Comparison of ENCODE assay signal across 15 mouse cellular contexts in the genomic region with DNA sequence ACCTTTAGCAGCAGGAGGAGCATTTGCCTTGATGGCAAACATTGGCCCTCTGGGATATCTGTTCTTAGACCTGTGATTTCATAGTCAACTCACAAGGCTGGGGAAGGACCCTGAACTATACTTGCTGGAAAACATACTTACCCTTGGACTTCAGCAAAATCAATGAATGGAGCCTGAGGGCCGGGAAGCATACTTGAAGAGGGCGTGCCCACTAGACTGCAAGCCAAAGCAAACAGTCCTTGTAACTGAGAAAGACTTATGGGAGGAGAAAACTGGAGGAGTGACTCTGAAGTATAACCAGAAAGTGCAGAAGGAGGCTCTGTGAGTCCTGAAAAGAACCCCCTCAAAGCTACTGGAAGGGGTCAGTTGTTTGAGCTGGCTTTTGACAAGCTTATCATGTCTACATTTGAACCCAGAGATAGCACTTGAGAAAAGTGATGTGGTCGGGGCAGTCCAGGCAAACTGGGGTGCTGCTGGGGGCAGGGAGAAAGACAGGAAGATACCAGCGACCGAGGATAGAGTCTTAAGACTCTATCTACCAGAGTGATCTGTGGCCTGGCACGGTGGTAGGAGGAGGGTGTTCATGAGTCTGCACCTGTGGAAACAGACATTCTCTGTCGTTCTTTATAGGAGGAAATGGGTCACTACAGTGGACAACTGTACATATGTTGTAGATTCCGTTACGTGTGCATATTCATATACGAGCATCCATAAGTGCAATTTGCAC. TPM values are rescaled to one million over a fixed set of nuclear protein-coding genes. Genes with fewer than 3 reads are reported as not detected.
DNase-seq lines count a peak whose midpoint lies in the region; ATAC-seq lines count a peak whose summit lies in the region.
"Had no signal": no experiment of that assay in that cellular context is flagged by ENCODE, and none has a peak within 500 bp of the region (broad histone marks: within the 10 kb centered on the region; RNA-seq: fewer than 3 reads in every experiment).

No protein-coding gene starts in this region.

- ATAC-seq in heart, embryonic 12.5 days (ENCODE audit: insufficient number of reproducible peaks, low FRiP score): no peak; the same call in 1 of the 2 replicates
- ATAC-seq in common myeloid progenitor, adult 5-6 weeks (replicated peaks; ENCODE audit: low read depth, poor library complexity, severe bottlenecking): peak; percentile 52; the same call in 1 of the 2 replicates
- peak; percentile 29; the same call in 1 of the 2 replicates for ATAC-seq in lung, embryonic 15.5 days (ENCODE audit: borderline replicate concordance, extremely low read depth, low FRiP score, low TSS enrichment)
- peak; percentile 82 for ATAC-seq in stomach, embryonic 14.5 days (ENCODE audit: insufficient number of reproducible peaks, insufficient read depth, low FRiP score, low read depth)
- ATAC-seq in granulocyte monocyte progenitor cell, adult 5-6 weeks (replicated peaks; ENCODE audit: poor library complexity, severe bottlenecking): no peak

- H3K4me3 ChIP-seq in heart, embryonic 12.5 days: no peak overlapping the region
- H3K4me3 ChIP-seq in lung, embryonic 15.5 days: no peak overlapping the region
- no peak overlapping the region for H3K4me3 ChIP-seq in stomach, embryonic 14.5 days (ENCODE audit: low read depth, low read length)
- H3K4me3 ChIP-seq: erythroblast, embryonic 14.5 days; hindbrain, embryonic 13.5 days; left cerebral cortex, adult 2 months; limb, embryonic 15.5 days; neural tube, embryonic 15.5 days had no signal

- peak; percentile 35 for DNase-seq in heart, postnatal 25 days (ENCODE audit: low spot score)
- DNase-seq in thymus, postnatal 10 days (ENCODE audit: low spot score in 2 of 2): no peak
- no peak for DNase-seq in embryo, embryonic 11 days
- DNase-seq: cerebellum, postnatal 36 days; thymus, postnatal 14 days had no signal

- no peak overlapping the region for H3K9ac ChIP-seq in heart, embryonic 12.5 days
- no peak overlapping the region for H3K9ac ChIP-seq in lung, embryonic 15.5 days
- H3K9ac ChIP-seq in stomach, embryonic 14.5 days (replicated peaks; ENCODE audit: low read depth, low read length): no peak overlapping the region
- H3K9ac ChIP-seq: hindbrain, embryonic 13.5 days; limb, embryonic 15.5 days; neural tube, embryonic 15.5 days had no signal

- no peaks in the 10 kb centered on the region for H3K36me3 ChIP-seq in heart, embryonic 12.5 days
- H3K36me3 ChIP-seq in lung, embryonic 15.5 days: no peaks in the 10 kb centered on the region
- no peaks in the 10 kb centered on the region for H3K36me3 ChIP-seq in stomach, embryonic 14.5 days (ENCODE audit: control insufficient read depth, insufficient read depth, low read length)
- H3K36me3 ChIP-seq: hindbrain, embryonic 13.5 days; limb, embryonic 15.5 days; neural tube, embryonic 15.5 days had no signal

- intact Hi-C loops in heart, postnatal 25 days (cut with DNase I): no loop called here

- no peak overlapping the region for H3K4me2 ChIP-seq in heart, embryonic 12.5 days
- H3K4me2 ChIP-seq in lung, embryonic 15.5 days: 0 out of 2 replicates have a peak overlapping the region, but pooled peaks have one; percentile 8
- H3K4me2 ChIP-seq in stomach, embryonic 14.5 days (replicated peaks; ENCODE audit: low read depth, low read length): no peak overlapping the region
- H3K4me2 ChIP-seq: hindbrain, embryonic 13.5 days; limb, embryonic 15.5 days; neural tube, embryonic 15.5 days had no signal

- H3K27me3 ChIP-seq in heart, embryonic 12.5 days (replicated peaks): no peaks in the 10 kb centered on the region
- peaks cover 9% of the 10 kb centered on the region; the same call in 1 of the 2 replicates for H3K27me3 ChIP-seq in lung, embryonic 15.5 days
- H3K27me3 ChIP-seq in stomach, embryonic 14.5 days (ENCODE audit: control insufficient read depth, insufficient read depth, low read length): no peaks in the 10 kb centered on the region
- H3K27me3 ChIP-seq: hindbrain, embryonic 13.5 days; limb, embryonic 15.5 days; neural tube, embryonic 15.5 days had no signal

- WGBS in heart, embryonic 12.5 days: 69% methylated on average over 10 of the region's 10 CpGs
- 64% methylated on average over 10 of the region's 10 CpGs for WGBS in lung, embryonic 15.5 days
- 73% methylated on average over 10 of the region's 10 CpGs for WGBS in stomach, embryonic 14.5 days

- H3K9me3 ChIP-seq in heart, embryonic 12.5 days (replicated peaks): no peaks in the 10 kb centered on the region
- H3K9me3 ChIP-seq in lung, embryonic 15.5 days: no peaks in the 10 kb centered on the region
- H3K9me3 ChIP-seq in stomach, embryonic 14.5 days (ENCODE audit: control insufficient read depth, low read depth, low read length): no peaks in the 10 kb centered on the region
- H3K9me3 ChIP-seq: hindbrain, embryonic 13.5 days; limb, embryonic 15.5 days; neural tube, embryonic 15.5 days had no signal

- H3K4me1 ChIP-seq in heart, embryonic 12.5 days (replicated peaks): peaks cover 31% of the 10 kb centered on the region
- peaks cover 45% of the 10 kb centered on the region for H3K4me1 ChIP-seq in lung, embryonic 15.5 days
- H3K4me1 ChIP-seq in stomach, embryonic 14.5 days (ENCODE audit: control insufficient read depth, insufficient read depth, low read length): peaks cover 36% of the 10 kb centered on the region

- no peak overlapping the region for H3K27ac ChIP-seq in heart, embryonic 12.5 days (ENCODE audit: poor library complexity, severe bottlenecking)
- H3K27ac ChIP-seq in lung, embryonic 15.5 days: no peak overlapping the region
- peak overlapping the region; percentile 62 for H3K27ac ChIP-seq in stomach, embryonic 14.5 days (ENCODE audit: low read length)
- H3K27ac ChIP-seq: hindbrain, embryonic 13.5 days; left cerebral cortex, adult 2 months; limb, embryonic 15.5 days; neural tube, embryonic 15.5 days had no signal

RNA-seq across cellular contexts. Expression of a gene that starts 18.6 kb away (rescaled TPM):
- 10 to 100 TPM; 45.2 to 48.7 TPM for total RNA-seq in heart, postnatal 25 days (2021)
- 3.2 and 3.3 TPM in 2 replicates for polyA plus RNA-seq in heart, embryonic 12.5 days (2016; fragmentation: Nextera tagmentation; extraction: Ambion mirVana)
- 4.1 and 8.6 TPM in 2 replicates for total RNA-seq in common myeloid progenitor, adult 5-6 weeks (2017)
- 4.4 and 4.7 TPM in 2 replicates for polyA plus RNA-seq in lung, embryonic 15.5 days (2015; fragmentation: Nextera tagmentation; extraction: Ambion mirVana)
- 4.9 and 7.4 TPM in 2 replicates for polyA plus RNA-seq in stomach, embryonic 14.5 days (2014; fragmentation: Nextera tagmentation; extraction: Ambion mirVana)
- total RNA-seq in granulocyte monocyte progenitor cell, adult 5-6 weeks (2014; fragmentation: Nextera tagmentation): 1.7 and 2.2 TPM in 2 replicates
- 0.67 and 1.4 TPM in 2 replicates for total RNA-seq in granulocyte monocyte progenitor cell, adult 5-6 weeks (2017)

Comparison
In these comparisons a context has a peak if more than half of its experiments do, and no peak if none do; other contexts are left out.
1. ATAC-seq: peak in common myeloid progenitor, adult 5-6 weeks (single experiment), lung, embryonic 15.5 days (single experiment) and stomach, embryonic 14.5 days (single experiment); none in heart, embryonic 12.5 days (single experiment) and granulocyte monocyte progenitor cell, adult 5-6 weeks (single experiment).